Mouse (Mus musculus): ENCODE results near the gene Ostm1.

Ostm1 gene

DNA sequence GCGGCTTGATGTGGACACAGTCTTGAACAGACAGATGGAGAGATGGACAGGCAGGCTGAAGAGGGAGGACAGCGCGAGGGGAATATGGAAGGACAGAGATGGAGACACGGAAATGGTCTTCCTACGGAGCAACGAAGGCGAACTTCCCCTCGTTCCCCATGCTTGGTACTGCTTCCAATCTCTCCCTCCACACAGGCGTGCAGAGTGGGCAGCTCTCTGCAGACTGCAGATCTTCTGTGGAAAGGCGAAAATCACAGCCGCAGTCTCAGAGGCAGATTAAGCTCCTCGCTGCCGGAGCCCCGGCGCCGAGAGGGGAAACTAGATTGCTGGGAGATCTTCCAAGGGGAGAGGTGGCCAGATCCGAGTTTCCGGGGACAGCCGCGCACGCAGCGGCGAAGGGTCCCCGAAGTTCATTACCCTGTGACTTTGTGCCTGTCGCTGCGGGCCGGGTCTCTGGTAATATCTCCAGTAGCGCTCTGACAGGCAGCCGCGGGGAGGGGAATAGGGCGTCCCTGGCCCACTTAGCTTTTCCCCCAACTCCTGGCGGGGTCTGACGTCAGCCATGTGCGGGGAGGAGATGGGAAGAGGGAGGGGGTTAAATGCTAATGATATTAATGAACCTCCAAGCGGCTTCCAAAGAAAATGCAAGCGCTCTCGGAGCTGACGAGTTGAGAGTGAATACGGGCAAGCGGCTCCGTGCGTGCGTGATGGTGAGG lies at the start of gene Ostm1, which contains the start of gene Nr2e1:
Ostm1 (plus strand) TSS at position 666 of the 716 bp plus-strand sequence.
Nr2e1 (minus strand) TSS at position 476 of the 716 bp plus-strand sequence.
- no peak for DNase-seq (ENCODE audit: low spot score)

DNA sequence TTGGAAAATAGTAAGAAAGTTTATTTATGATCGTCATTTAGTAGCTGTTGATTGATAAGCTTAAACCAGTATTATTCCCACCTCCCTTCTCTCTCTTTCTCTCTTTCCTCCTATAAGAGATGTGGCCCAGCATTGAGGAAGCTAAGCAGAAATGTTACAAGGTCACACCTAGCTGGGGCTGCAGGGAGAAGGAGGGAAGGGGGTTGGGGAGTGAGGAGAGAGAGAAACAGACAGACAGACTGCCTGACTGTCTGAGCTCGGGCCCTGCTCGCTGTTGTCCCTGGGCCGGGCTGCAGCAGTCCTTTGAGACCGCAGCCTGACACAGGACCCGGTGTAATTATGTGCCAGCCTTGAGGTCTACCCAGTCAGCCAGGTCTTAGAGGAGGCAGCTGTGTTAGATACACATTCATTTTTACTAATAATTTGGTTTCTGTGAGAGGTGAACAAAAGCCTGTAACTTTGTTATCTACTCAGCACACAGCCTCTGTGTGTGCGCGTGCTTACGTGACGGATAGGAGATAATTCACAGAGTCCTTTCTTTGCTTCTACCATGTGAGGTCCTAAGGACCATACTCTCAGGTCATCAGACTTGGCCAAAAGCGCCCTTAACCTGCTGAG lies 49.7 kb upstream of the Ostm1 start:
- DNase-seq (ENCODE audit: low spot score) = no peak

- no peak for DNase-seq (ENCODE audit: low spot score)
Measured at GRCm38 (mm10) chr10:42537571-42538316, 45.9 kb upstream of the Ostm1 start.

DNA sequence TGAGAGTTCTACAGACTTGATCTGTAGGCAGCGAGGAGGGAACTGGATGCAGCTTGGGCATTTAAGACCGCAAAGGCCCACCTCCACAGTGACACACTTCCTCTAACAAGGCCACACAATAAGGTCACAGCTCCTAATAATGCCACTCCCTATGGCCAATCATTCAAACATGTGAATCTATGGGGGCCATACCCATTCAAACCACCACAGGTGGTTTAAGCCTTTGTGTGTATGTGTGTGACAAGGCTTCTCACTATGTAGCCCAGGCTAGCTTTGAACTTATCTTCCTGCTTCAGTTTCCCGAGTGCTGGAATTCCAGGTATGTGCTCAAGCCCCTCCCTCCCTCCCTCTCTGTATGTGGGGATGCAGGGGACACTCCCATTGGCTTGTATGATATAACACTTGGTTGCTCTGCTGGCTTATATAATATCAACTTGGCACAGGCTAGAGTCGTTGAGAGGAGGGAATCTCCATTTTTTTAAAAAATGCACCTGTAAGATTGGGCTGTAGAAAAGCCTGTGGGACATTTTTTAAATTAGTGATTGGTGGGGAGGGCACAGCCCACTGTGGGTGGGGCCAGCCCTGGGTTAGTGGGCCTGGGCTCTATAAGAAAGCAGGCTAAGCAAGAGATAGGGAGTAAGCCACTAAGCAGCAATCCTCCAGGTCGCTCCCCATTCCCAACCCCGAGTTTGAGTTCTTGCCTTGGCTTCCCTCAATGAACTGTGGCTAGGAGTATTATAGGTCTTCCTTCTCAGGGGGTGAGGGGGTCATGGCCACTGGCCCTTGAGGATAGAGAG lies 37.7 kb upstream of the Ostm1 start:
- DNase-seq (ENCODE audit: low spot score) = no peak

DNA sequence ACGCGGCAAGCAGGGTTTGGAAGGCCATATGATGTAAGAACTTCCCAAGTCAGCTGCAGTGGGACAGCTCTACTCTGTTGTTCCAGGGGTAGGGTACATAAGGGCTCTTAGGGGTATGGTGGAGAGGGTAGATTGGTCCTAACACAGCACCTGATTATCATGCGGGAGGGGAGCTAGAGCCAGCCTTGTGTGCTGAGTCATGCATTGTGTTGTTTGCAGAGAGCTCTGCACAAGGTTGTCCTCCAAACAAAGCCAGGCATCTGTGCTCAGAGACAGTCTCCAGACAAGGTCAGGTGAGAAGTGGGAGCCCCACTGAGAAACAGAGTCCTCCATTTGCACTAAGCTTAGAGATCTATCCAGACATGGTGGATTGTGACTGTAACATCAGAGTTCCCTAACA lies 37.1 kb upstream of the Ostm1 start:
- no peak for DNase-seq (ENCODE audit: low spot score)

DNA sequence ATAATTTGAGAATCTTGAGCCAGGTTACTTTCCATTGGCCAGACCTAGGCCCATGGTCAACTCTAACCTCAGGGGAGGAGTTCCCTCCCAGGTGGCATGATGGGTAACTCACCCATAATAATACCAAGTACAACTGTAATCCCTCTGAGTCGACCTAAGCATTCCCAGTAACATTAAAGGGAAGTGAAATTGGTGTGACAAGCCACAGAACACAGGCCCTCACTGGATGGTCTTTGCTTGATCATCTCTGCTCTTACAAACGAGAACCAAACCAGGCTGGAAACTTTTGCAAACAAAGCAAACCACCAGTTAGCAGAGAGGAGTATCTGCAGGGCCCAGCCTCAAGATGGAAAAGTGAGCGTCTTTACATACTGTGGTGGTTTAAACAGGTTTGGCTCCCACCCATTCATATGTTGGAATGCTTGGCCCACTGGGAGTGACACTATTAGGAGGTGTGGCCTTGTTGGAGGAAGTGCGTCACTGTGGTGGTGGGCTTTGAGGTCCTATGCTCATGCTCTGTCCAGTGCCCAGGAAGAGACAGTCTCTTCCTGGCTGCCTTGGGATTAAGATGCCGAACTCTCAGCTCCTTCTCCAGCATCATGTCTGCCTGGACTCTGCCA lies 23.9 kb upstream of the Ostm1 start:
- DNase-seq (ENCODE audit: low spot score) = no peak

- peak; percentile 12 for DNase-seq (ENCODE audit: low spot score)
Measured at GRCm38 (mm10) chr10:42562272-42562671, 21.4 kb upstream of the Ostm1 start.

- DNase-seq (ENCODE audit: low spot score) = no peak
Measured at GRCm38 (mm10) chr10:42572567-42572966, 11.1 kb upstream of the Ostm1 start.

- DNase-seq (ENCODE audit: low spot score) = no peak
Measured at GRCm38 (mm10) chr10:42572971-42573370, 10.7 kb upstream of the Ostm1 start.

DNA sequence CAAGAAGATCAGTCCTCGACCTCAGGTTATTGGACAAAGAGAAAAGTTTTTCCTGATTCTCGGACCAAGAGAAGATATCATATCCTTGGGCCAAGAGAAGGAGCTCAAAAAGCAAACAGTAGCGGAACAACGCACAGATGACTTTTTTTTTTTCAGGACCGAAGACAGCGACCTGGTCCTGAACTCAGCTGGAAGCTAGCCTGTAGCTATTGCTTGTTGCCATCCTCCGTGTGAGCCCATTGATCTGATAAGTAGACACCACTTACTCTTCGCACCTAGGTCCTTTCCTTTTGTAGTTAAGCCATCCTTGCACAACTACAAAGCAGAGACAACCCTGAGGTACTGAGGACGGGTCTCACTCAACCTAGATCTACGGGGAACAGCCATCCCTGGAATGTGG lies 9.0 kb upstream of the Ostm1 start:
- no peak for DNase-seq (ENCODE audit: low spot score)

- no peak for DNase-seq (ENCODE audit: low spot score)
Measured at GRCm38 (mm10) chr10:42577525-42578280, 5.9 kb upstream of the Ostm1 start.

GRCm38 (mm10) chr10:42578281-42578675 lies 5.3 kb upstream of the Ostm1 start:
- DNase-seq (ENCODE audit: low spot score) = no peak

DNA sequence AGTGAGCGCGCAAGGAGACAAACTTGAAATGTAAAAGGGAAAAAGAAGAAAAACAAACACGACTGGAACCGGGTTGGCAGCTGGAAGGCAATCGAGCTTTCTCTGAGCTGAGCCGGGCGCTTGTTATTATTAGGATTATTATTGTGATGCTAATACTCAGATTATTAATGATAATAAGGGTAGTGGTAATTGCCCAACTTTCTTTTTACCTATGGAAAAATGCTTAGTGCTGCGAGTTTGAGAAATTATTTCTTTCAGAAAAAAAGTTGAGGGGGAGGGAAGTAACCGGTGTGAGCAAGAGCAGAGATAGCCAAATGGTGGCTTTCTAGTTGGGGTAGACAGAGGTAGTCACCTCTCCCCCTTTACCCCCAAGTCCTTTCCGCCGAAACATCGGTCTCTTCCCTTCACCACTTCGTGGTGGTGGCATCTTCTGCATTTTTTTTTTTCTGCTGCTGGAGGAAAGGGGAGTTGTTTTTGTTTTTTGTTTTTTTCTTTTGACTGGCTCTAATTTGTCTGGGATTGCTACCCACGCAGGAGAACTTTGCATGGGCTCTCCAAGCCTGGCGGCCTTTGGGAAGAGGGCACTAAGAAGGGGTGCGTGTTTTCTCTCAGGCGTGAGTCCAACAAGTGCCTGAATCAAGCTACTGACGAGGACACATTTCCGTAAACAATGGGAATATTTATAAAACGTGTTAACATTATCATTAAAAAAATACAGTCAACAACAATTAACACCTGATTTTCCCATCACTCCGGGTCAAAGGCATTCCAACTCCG lies 4.7 kb upstream of the Ostm1 start:
- no peak for DNase-seq (ENCODE audit: low spot score)

DNA sequence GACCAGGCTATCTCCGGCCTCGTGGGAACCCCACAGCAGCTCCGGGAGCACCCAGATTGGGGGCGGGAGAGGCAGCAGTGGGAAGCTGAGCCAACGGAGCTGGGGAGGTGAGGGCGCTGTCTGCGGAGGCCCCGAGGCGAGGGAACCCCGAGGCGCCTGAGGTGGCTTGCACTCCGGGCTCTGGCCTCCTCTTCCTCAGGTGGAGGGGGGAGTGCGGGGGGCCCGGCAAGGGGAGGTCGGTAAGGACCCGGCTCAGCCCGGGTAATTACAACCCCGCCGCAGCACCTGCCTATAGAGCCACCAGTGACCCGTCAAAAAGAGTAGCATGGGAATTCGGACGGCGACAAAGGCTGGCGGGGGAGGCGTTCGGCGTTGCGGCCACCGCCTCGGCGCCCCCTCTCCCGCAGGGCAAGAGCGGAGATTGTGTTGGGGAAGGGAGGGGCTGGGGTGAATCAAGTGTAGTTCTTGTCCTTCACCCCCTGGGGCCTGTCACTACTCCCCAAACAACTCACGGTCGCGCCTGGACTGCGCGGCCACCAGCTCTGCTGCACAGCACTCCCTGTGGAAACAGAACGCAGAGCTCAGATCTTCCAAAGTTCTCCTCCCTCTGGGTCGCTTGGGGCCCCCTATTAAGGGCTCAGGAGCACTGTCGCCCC lies 4.0 kb upstream of the Ostm1 start:
- no peak for DNase-seq (ENCODE audit: low spot score)

GRCm38 (mm10) chr10:42580131-42580950 lies 3.3 kb upstream of the Ostm1 start:
- DNase-seq (ENCODE audit: low spot score) = no peak

DNA sequence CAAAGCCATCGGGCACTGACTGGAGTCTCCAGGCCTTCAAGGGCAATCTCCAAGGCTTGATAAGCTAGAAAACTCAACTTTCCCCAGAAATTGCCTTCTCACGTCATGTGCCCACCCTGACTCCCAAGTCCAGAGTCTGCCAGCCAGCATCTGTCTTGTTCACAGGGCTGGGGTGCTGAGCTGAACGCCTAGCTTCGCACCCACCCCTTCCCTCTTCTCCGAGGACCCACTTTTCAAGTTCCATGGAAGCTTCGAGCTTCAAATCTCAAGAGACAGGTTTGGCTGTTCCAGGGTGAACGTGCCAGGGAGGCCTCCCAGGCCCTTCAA lies 2.7 kb upstream of the Ostm1 start:
- no peak for DNase-seq (ENCODE audit: low spot score)

- DNase-seq (ENCODE audit: low spot score) = no peak
Measured at GRCm38 (mm10) chr10:42581694-42582565, 1.7 kb upstream of the Ostm1 start.

DNA sequence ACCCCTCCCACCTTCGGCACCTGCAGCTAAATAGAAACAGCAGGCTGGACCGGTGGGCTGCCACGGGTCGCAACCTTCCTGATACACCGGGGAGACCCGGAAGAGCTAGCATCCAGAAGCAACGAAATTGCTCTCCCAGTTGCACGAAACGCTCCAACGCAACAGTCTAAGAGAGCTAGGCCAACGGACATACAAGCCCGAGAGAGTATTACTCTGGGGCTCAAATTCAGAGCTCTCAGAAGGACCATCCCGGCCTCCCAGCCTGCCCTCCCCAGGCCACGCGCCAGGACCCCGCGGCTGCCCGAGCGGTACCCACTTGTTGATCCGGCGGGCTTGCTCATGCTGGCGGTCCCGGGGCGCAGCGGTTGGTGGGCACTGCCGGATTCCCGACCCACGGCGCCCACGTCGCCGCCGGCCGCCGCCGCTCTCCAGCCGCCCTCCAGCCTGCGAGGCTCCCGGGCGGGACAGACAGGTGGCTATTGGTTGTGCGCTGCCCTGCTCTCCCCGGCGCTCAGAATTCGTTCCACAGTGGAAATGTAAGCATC lies 984 bp upstream of the Ostm1 start:
- no peak for DNase-seq (ENCODE audit: low spot score)

Measured in lung, postnatal 25 days (tissue).